Mouse (Mus musculus) ovary, postnatal 36 days (tissue): Measurements from ENCODE around the gene Npas2.

Experiments used
- DNase-seq: peaks from one replicate; pipeline ENCODE4 v3.0.0; 2022; ENCODE audit warnings: low spot score, mixed read lengths

Gene Npas2

GRCm38 (mm10) chr1:39376726-39377240 lies 183.3 kb downstream of the Npas2 start:
- no peak for DNase-seq

GRCm38 (mm10) chr1:39378540-39378939 lies 185.0 kb downstream of the Npas2 start:
- no peak for DNase-seq

- DNase-seq: no peak
These were observed 185.5 kb downstream of the Npas2 start for GRCm38 (mm10) chr1:39379021-39379420.

- DNase-seq: no peak
These were observed 187.5 kb downstream of the Npas2 start for GRCm38 (mm10) chr1:39381017-39381416.

- DNase-seq: no peak
These were observed 191.4 kb downstream of the Npas2 start for GRCm38 (mm10) chr1:39384914-39385313.

GRCm38 (mm10) chr1:39386456-39386855 lies 192.9 kb downstream of the Npas2 start:
- no peak for DNase-seq

GRCm38 (mm10) chr1:39387497-39387896 lies 194.0 kb downstream of the Npas2 start:
- no peak for DNase-seq

- DNase-seq: no peak
These were observed 194.6 kb downstream of the Npas2 start for GRCm38 (mm10) chr1:39388163-39388562.

GRCm38 (mm10) chr1:39389338-39389737 lies 195.8 kb downstream of the Npas2 start:
- DNase-seq: no peak

GRCm38 (mm10) chr1:39391652-39392051 lies 198.1 kb downstream of the Npas2 start:
- DNase-seq: no peak

- DNase-seq: peak; percentile 78
These were observed 198.7 kb downstream of the Npas2 start for GRCm38 (mm10) chr1:39392189-39392588.

- DNase-seq: no peak
These were observed 199.8 kb downstream of the Npas2 start for GRCm38 (mm10) chr1:39393217-39393867.

- DNase-seq: no peak
These were observed 200.6 kb downstream of the Npas2 start for GRCm38 (mm10) chr1:39394096-39394495.

GRCm38 (mm10) chr1:39394650-39395049 lies 201.1 kb downstream of the Npas2 start:
- no peak for DNase-seq

- no peak for DNase-seq
These were observed 202.8 kb downstream of the Npas2 start for GRCm38 (mm10) chr1:39396347-39396746.

GRCm38 (mm10) chr1:39398284-39398683 lies 204.8 kb downstream of the Npas2 start:
- no peak for DNase-seq

- peak; percentile 47 for DNase-seq
These were observed 205.7 kb downstream of the Npas2 start for GRCm38 (mm10) chr1:39399228-39399627.

GRCm38 (mm10) chr1:39400173-39400572 lies 206.6 kb downstream of the Npas2 start:
- no peak for DNase-seq

- no peak for DNase-seq
These were observed 213.6 kb downstream of the Npas2 start for GRCm38 (mm10) chr1:39407108-39407507.

GRCm38 (mm10) chr1:39408123-39408522 lies 214.6 kb downstream of the Npas2 start:
- DNase-seq: no peak

GRCm38 (mm10) chr1:39408668-39409067 lies 215.1 kb downstream of the Npas2 start:
- DNase-seq: no peak

- no peak for DNase-seq
These were observed 216.7 kb downstream of the Npas2 start for GRCm38 (mm10) chr1:39410085-39410821.
